Mouse (Mus musculus) layer of hippocampus, adult 11-12 months (tissue): Measurements from ENCODE around the gene Ulk3.

Experiments used
- DNase-seq: peaks from one replicate; pipeline ENCODE4 v3.0.0; 2022; ENCODE audit warnings: low spot score

The Ulk3 gene

GRCm38 (mm10) chr9:57617556-57618169 lies 28.4 kb downstream of the Ulk3 start:
- DNase-seq, result no peak

DNA sequence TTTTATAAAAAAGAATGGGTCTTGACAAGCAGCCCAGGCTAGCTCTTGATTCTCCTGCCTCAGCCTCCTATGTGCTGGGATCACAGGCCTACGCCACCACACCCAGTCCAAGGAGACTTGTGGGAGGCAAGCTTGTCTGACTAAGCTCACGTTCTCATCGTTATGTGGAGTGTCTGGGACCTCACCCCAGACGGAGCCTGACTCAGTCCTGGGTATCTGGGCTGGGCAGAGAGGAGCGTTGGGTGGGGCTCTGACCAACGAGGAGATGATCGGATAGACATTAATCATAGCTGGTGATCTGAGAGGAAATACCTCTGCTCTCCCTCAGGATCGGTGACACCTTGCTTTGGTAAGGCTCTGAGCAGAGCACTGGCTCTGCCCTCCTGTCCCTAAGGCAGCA lies 29.6 kb downstream of the Ulk3 start:
- no peak for DNase-seq

DNA sequence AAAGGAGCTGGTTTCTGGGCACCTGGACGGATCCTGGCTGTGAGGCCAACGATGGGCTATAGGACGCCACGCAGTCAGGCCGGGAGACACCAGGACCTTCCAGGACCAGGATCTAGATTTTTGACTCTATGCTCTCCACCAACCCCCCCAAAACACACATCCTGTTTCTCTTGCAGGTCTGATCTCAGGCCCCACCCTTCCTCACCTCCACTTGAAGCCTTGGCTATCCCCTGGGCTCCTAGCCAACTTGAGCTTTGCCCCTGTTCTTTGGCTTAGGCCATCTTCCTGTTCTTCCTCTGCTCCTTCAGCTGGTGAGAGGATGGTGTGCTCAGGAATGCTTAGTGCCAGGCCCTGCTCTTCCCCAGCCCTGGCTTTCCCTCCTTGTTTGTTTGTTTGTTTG lies 31.4 kb downstream of the Ulk3 start, which contains the start of gene Lman1l:
Gene Lman1l (minus strand): TSS at position 101 of the 400 bp plus-strand sequence.
- DNase-seq, result no peak

DNA sequence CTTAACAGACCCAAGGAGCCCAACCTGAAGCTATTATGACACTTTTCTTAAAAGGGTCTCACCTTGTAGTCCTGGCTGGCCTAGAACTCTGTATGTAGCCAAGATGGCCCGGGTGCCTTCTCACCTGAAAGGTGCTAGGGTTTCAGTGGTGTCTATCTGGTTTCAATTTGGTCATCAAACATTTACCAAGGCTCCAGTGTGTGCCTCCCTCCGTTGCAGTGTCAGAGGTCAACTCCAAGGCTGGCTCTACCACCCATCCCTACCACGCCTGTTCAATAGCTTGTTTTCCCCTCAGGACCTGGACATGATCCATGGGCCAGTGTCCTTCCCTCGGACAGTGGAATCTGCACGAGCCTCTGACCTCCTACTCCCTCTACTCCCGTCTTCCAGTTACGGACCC lies 35.0 kb downstream of the Ulk3 start:
- DNase-seq, result no peak

- DNase-seq, result no peak
These were observed 36.6 kb downstream of the Ulk3 start for GRCm38 (mm10) chr9:57625674-57626500.

- no peak for DNase-seq
These were observed 37.9 kb downstream of the Ulk3 start for GRCm38 (mm10) chr9:57627191-57627590.

- no peak for DNase-seq
These were observed 38.6 kb downstream of the Ulk3 start for GRCm38 (mm10) chr9:57627892-57628291.

GRCm38 (mm10) chr9:57628717-57629116 lies 39.5 kb downstream of the Ulk3 start:
- DNase-seq, result no peak

GRCm38 (mm10) chr9:57629118-57629874 lies 40.0 kb downstream of the Ulk3 start:
- DNase-seq, result peak; percentile 81

- peak; percentile 55 for DNase-seq
These were observed 44.3 kb downstream of the Ulk3 start for GRCm38 (mm10) chr9:57633481-57634024.

- DNase-seq, result no peak
These were observed 48.0 kb downstream of the Ulk3 start for GRCm38 (mm10) chr9:57637272-57637671.

DNA sequence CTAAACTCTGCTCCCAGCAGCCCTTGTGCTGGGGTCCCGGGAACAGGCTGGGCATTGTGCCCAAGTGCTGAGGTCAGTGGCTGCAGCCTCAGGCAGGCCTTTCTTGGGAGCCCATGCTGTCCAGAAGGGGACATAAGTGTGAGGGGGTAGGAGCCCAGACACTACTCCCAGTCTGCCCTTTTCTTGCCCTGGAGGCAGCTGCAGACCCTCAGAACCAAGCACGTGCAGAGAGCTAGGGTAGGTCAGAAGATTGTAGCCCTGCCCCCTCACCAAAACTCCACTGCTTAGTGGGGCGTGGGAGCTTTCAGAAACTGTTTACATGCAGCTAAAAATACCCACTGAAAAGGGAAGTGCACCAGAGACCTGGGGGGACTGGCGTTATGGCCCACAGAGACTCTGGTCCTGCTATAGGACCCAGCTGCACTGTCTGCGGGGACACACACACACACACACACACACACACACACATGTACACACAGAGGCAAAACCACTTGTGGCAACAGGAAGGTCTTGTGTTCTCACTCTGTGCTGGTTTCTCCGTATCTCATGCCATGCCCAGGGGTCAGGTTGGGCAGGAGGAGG lies 48.6 kb downstream of the Ulk3 start:
- peak; percentile 65 for DNase-seq

- no peak for DNase-seq
These were observed 49.6 kb downstream of the Ulk3 start for GRCm38 (mm10) chr9:57638651-57639459.

DNA sequence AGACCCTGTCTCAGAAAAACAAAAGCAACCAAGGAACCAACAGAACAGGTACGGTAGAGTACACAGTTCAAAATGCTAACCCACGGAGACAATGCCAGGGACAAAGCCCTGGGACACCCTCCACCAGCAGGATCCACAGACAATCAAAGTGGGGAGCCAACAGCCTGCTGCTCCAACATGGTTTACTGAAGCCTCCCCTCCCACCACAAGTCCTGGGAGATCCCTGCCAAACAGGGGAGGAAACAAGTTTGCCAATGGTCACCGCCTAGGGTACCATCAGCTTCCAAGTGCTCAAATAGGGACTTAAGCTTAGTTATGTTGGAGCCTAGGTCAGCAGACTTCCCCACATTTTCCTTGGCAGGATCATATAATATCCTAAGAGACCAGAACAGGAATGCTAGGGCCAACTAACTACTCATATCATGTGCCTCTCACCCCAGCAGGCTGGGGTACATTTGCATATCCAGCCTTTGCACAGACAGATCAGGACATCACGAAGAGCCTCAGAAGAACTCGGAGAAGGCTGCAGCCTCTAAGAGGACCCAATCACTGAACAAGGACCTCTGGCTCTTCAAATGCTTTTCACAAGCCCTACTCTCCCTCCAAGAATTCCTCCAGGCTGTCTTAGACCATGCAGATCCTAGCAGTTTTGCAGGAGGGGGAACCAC lies 50.5 kb downstream of the Ulk3 start:
- no peak for DNase-seq

DNA sequence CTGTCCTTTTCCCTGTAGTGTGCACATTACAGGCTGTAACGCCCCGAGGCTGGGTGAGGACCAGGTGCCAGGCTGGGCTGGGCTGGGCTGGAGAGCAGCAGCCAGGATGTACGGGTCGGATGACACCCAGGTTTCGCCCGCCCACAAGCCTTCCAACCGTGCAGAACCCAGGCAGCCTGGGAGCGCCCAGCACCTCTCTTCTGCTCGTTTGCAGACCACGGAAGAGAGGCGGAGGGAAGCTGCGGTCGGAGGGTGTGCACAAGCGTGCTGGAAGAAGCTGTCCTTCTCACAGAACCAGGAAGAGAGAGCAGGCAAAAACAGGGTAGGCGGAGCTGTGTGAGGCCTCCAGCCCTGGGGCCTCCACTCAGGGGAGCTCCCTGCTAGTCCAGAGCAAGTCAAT lies 51.1 kb downstream of the Ulk3 start:
- peak; percentile 49 for DNase-seq

- no peak for DNase-seq
These were observed 51.8 kb downstream of the Ulk3 start for GRCm38 (mm10) chr9:57641022-57641421.

- DNase-seq, result no peak
These were observed 52.7 kb downstream of the Ulk3 start for GRCm38 (mm10) chr9:57641775-57642550.

GRCm38 (mm10) chr9:57643169-57643855 lies 54.1 kb downstream of the Ulk3 start:
- no peak for DNase-seq

- no peak for DNase-seq
These were observed 54.6 kb downstream of the Ulk3 start for GRCm38 (mm10) chr9:57643856-57644180.
